Mouse (Mus musculus) liver, embryonic 14.5 days (tissue): ENCODE data around the gene Kat8.

Source experiments
- CTCF ChIP-seq: IDR thresholded peaks from 2 replicates; pipeline ENCODE4 v1.5.1; 2016; ENCODE audit warnings: antibody characterized with exemption, low read depth, control low read depth
- EP300 ChIP-seq: IDR thresholded peaks from 2 replicates; pipeline ENCODE4 v1.6.1; 2016; ENCODE audit warnings: antibody characterized with exemption, low read depth

GRCm38 (mm10) chr7:127875627-127876001 lies 36.7 kb upstream of the Kat8 start:
- TF ChIP-seq CTCF (no peak), EP300 (0 out of 2 replicates have a peak, but pooled peaks have one; percentile 7)
